Comparison of ENCODE assay signal across 10 mouse cellular contexts in the genomic region with DNA sequence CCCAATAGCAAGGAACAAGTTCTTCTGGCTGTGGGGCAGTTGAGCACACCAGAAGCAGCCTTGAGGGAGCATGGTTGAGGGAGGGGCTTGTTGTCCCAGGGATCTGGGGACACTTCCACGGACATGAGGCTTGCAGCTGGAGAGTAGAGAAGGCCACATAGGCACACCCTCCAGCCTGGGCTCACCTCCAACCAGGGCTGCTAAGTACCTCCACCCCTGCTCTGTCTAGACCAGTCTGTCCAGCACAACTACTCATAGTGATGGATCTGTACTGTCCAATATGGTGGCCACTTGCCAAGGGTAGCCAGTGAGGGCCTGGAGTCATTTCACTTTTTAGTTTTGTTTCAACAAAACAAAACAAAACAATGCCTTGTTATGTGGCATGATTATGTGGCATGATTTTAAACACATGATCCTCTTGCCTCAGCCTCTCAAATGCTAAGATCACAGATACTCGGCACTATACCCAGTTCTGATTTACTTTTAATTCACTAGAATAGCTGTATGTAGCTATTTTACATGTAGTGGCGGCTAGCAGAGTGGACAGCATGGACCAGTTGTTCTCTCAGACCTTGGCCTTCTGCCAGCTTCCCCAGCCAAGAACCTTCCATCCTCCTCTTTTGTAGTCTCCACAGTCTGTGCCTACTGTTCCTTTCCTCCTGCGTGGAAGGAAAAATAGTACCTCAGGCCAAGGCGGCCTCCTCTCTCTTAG. TPM values are rescaled to one million over a fixed set of nuclear protein-coding genes. Genes with fewer than 3 reads are reported as not detected.
DNase-seq lines count a peak whose midpoint lies in the region; ATAC-seq lines count a peak whose summit lies in the region.
"Had no signal": no experiment of that assay in that cellular context is flagged by ENCODE, and none has a peak within 500 bp of the region (broad histone marks: within the 10 kb centered on the region; RNA-seq: fewer than 3 reads in every experiment).

No protein-coding gene starts in this region.

- H3K27me3 ChIP-seq in midbrain, embryonic 14.5 days (ENCODE audit: control insufficient read depth, insufficient read depth, low read length), result peaks cover 6% of the 10 kb centered on the region; the same call in 1 of the 2 replicates
- peaks cover 12% of the 10 kb centered on the region for H3K27me3 ChIP-seq in midbrain, embryonic 15.5 days (replicated peaks)
- H3K27me3 ChIP-seq in forebrain, embryonic 16.5 days (replicated peaks; ENCODE audit: control insufficient read depth, insufficient read depth, low read length), result peaks cover 4% of the 10 kb centered on the region

- no peaks in the 10 kb centered on the region for H3K36me3 ChIP-seq in midbrain, embryonic 14.5 days (ENCODE audit: control insufficient read depth, insufficient read depth, low read length)
- no peaks in the 10 kb centered on the region for H3K36me3 ChIP-seq in midbrain, embryonic 15.5 days (replicated peaks)
- no peaks in the 10 kb centered on the region for H3K36me3 ChIP-seq in forebrain, embryonic 16.5 days (ENCODE audit: control insufficient read depth, insufficient read depth)
- H3K36me3 ChIP-seq: heart, embryonic 15.5 days had no signal

- no peak for ATAC-seq in cerebellum, adult (ENCODE audit: insufficient number of reproducible peaks, low FRiP score, low TSS enrichment)
- no peak for ATAC-seq in midbrain, embryonic 14.5 days (ENCODE audit: low FRiP score, low TSS enrichment)
- no peak for ATAC-seq in midbrain, embryonic 15.5 days (replicated peaks)
- no peak for ATAC-seq in forebrain, embryonic 16.5 days

- peak; percentile 73 for DNase-seq in cerebellum, adult 11 months
- peak; percentile 18 for DNase-seq in midbrain, embryonic 14.5 days
- DNase-seq in gastrocnemius, adult 8-10 months (ENCODE audit: low spot score in 2 of 2), result peak; percentile 52 to 64
- DNase-seq in lung, postnatal 36 days, result peak; percentile 59
- DNase-seq in embryo, embryonic 10 days (ENCODE audit: low spot score), result no peak

- H3K9me3 ChIP-seq in midbrain, embryonic 14.5 days (ENCODE audit: control insufficient read depth, low read length), result no peaks in the 10 kb centered on the region
- no peaks in the 10 kb centered on the region for H3K9me3 ChIP-seq in midbrain, embryonic 15.5 days
- H3K9me3 ChIP-seq in forebrain, embryonic 16.5 days (ENCODE audit: control insufficient read depth, low read length), result no peaks in the 10 kb centered on the region
- H3K9me3 ChIP-seq: heart, embryonic 15.5 days had no signal

- no peak overlapping the region for H3K4me2 ChIP-seq in midbrain, embryonic 14.5 days (ENCODE audit: low read length)
- H3K4me2 ChIP-seq in midbrain, embryonic 15.5 days, result no peak overlapping the region
- H3K4me2 ChIP-seq in forebrain, embryonic 16.5 days (ENCODE audit: low read length), result no peak overlapping the region
- H3K4me2 ChIP-seq: heart, embryonic 15.5 days had no signal

- H3K27ac ChIP-seq in midbrain, embryonic 14.5 days (replicated peaks; ENCODE audit: low read depth, low read length), result no peak overlapping the region
- H3K27ac ChIP-seq in midbrain, embryonic 15.5 days, result no peak overlapping the region
- H3K27ac ChIP-seq in forebrain, embryonic 16.5 days (ENCODE audit: low read length), result no peak overlapping the region
- H3K27ac ChIP-seq: heart, embryonic 15.5 days; macrophage had no signal

- H3K4me1 ChIP-seq in midbrain, embryonic 14.5 days (ENCODE audit: control insufficient read depth, insufficient read depth, low read length), result 0 out of 2 replicates have a peak, but pooled peaks cover 5% of the 10 kb centered on the region
- peaks cover 16% of the 10 kb centered on the region for H3K4me1 ChIP-seq in midbrain, embryonic 15.5 days
- peaks cover 19% of the 10 kb centered on the region for H3K4me1 ChIP-seq in forebrain, embryonic 16.5 days (replicated peaks; ENCODE audit: control insufficient read depth, insufficient read depth, low read length)

- 75% methylated on average over 5 of the region's 5 CpGs for WGBS in midbrain, embryonic 14.5 days
- WGBS in midbrain, embryonic 15.5 days, result 68% methylated on average over 5 of the region's 5 CpGs
- WGBS in forebrain, embryonic 16.5 days, result 64% methylated on average over 5 of the region's 5 CpGs

- H3K9ac ChIP-seq in midbrain, embryonic 14.5 days (replicated peaks; ENCODE audit: low read length), result no peak overlapping the region
- H3K9ac ChIP-seq in midbrain, embryonic 15.5 days, result no peak overlapping the region
- H3K9ac ChIP-seq in forebrain, embryonic 16.5 days (replicated peaks; ENCODE audit: low read depth, low read length), result no peak overlapping the region
- H3K9ac ChIP-seq: heart, embryonic 15.5 days had no signal

- no peak overlapping the region for H3K4me3 ChIP-seq in midbrain, embryonic 14.5 days (replicated peaks; ENCODE audit: low read depth, low read length)
- no peak overlapping the region for H3K4me3 ChIP-seq in midbrain, embryonic 15.5 days
- H3K4me3 ChIP-seq in forebrain, embryonic 16.5 days (replicated peaks; ENCODE audit: low read length), result no peak overlapping the region
- H3K4me3 ChIP-seq: heart, embryonic 15.5 days had no signal

RNA-seq across cellular contexts. Expression of a gene that starts 3.3 kb away (rescaled TPM):
- 11.0 and 16.6 TPM in 2 replicates for polyA plus RNA-seq in midbrain, embryonic 14.5 days (2014; fragmentation: Nextera tagmentation; extraction: Ambion mirVana)
- 29.8 and 30.6 TPM in 2 replicates for polyA plus RNA-seq in midbrain, embryonic 15.5 days (2015; fragmentation: Nextera tagmentation; extraction: Ambion mirVana)
- total RNA-seq in gastrocnemius, adult 8-10 months (2022), result under 1 TPM; 0.22 to 0.32 (median 0.28) TPM
- 22.5 and 27.7 TPM in 2 replicates for polyA plus RNA-seq in forebrain, embryonic 16.5 days (2015; fragmentation: Nextera tagmentation; extraction: Ambion mirVana)
- polyA plus RNA-seq: macrophage had no signal

RNA-seq across cellular contexts. Expression of a gene that starts 16.6 kb away (rescaled TPM):
- 0.36 and 0.41 TPM in 2 replicates for polyA plus RNA-seq in midbrain, embryonic 14.5 days (2014; fragmentation: Nextera tagmentation; extraction: Ambion mirVana)
- 0.33 and 0.45 TPM in 2 replicates for polyA plus RNA-seq in midbrain, embryonic 15.5 days (2015; fragmentation: Nextera tagmentation; extraction: Ambion mirVana)
- under 1 TPM; 0.24 to 0.52 (median 0.34) TPM for total RNA-seq in gastrocnemius, adult 8-10 months (2022)
- 0.26 and 0.42 TPM in 2 replicates for polyA plus RNA-seq in forebrain, embryonic 16.5 days (2015; fragmentation: Nextera tagmentation; extraction: Ambion mirVana)

RNA-seq across cellular contexts. Expression of a gene that starts 32.0 kb away (rescaled TPM):
- 8.3 and 10.2 TPM in 2 replicates for polyA plus RNA-seq in midbrain, embryonic 14.5 days (2014; fragmentation: Nextera tagmentation; extraction: Ambion mirVana)
- 10.9 and 12.7 TPM in 2 replicates for polyA plus RNA-seq in midbrain, embryonic 15.5 days (2015; fragmentation: Nextera tagmentation; extraction: Ambion mirVana)
- 1 to 10 TPM; 2.3 to 3.3 (median 2.9) TPM for total RNA-seq in gastrocnemius, adult 8-10 months (2022)
- 9.6 and 11.1 TPM in 2 replicates for polyA plus RNA-seq in forebrain, embryonic 16.5 days (2015; fragmentation: Nextera tagmentation; extraction: Ambion mirVana)

RNA-seq across cellular contexts. Expression of a gene that starts 54.6 kb away (rescaled TPM):
- 0.55 and 0.91 TPM in 2 replicates for polyA plus RNA-seq in midbrain, embryonic 14.5 days (2014; fragmentation: Nextera tagmentation; extraction: Ambion mirVana)
- 1.0 and 1.1 TPM in 2 replicates for polyA plus RNA-seq in midbrain, embryonic 15.5 days (2015; fragmentation: Nextera tagmentation; extraction: Ambion mirVana)
- 1 to 10 TPM; 3.4 to 6.6 (median 4.9) TPM for total RNA-seq in gastrocnemius, adult 8-10 months (2022)
- 0.94 and 0.96 TPM in 2 replicates for polyA plus RNA-seq in forebrain, embryonic 16.5 days (2015; fragmentation: Nextera tagmentation; extraction: Ambion mirVana)
